Mouse (Mus musculus) heart, embryonic 15.5 days (tissue): Measurements from ENCODE around the gene Klhl29. TPM values are rescaled to one million over a fixed set of nuclear protein-coding genes. Genes with fewer than 3 reads are reported as not detected.
"Not testable (repeated sequence)": the region's sequence is repeated elsewhere in the genome, so short reads cannot be mapped to it uniquely, and the experiment has no call there.

Source experiments
- ATAC-seq: fragments of 200-750 bp; cut with Nextera tagmentation; replicated peaks from 2 replicates; pipeline ENCODE4 v1.8.0; 2017; ENCODE audit warnings: low read depth, moderate TSS enrichment; ENCODE audit not compliant: insufficient number of reproducible peaks, insufficient read depth, low FRiP score
- H3K27ac ChIP-seq: fragments of 300-500 bp; sonication (generic); 2 replicates; pipeline ENCODE4 v1.5.1; 2015; ENCODE audit warnings: mild to moderate bottlenecking, inconsistent platforms
- H3K27me3 ChIP-seq: fragments of 300-500 bp; sonication (generic); 2 replicates; pipeline ENCODE4 v1.6.1; 2015; ENCODE audit warnings: inconsistent platforms
- H3K36me3 ChIP-seq: fragments of 300-500 bp; sonication (generic); 2 replicates; pipeline ENCODE4 v1.6.1; 2015; ENCODE audit warnings: mild to moderate bottlenecking, inconsistent platforms
- H3K4me1 ChIP-seq: fragments of 300-500 bp; sonication (generic); replicated peaks from 2 replicates; pipeline ENCODE4 v1.6.1; 2015; ENCODE audit warnings: inconsistent platforms
- H3K4me2 ChIP-seq: fragments of 300-500 bp; sonication (generic); 2 replicates; pipeline ENCODE4 v1.6.1; 2015; ENCODE audit warnings: inconsistent platforms, mild to moderate bottlenecking, moderate library complexity
- H3K4me3 ChIP-seq: fragments of 300-500 bp; sonication (generic); 2 replicates; pipeline ENCODE4 v1.5.1; 2015; ENCODE audit warnings: mild to moderate bottlenecking, inconsistent platforms
- H3K9ac ChIP-seq: fragments of 300-500 bp; sonication (generic); 2 replicates; pipeline ENCODE4 v1.6.1; 2015; ENCODE audit warnings: mild to moderate bottlenecking, inconsistent platforms
- H3K9me3 ChIP-seq: fragments of 300-500 bp; sonication (generic); replicated peaks from 2 replicates; pipeline ENCODE4 v1.6.1; 2016; ENCODE audit warnings: inconsistent platforms
- WGBS: fragments of 180-500 bp; shearing (Covaris S2); methylation state at CpG from one replicate; pipeline ENCODE4 v1.1.7; 2015; ENCODE audit warnings: mixed read lengths; 5-methylcytosine and 5-hydroxymethylcytosine counted together
- polyA plus RNA-seq: library from polyadenylated mRNA; unstranded; fragments of >200 nt; fragmentation: Nextera tagmentation; extraction: Ambion mirVana; gene quantifications from 2 replicates; pipeline ENCODE4 v1.2.1, GENCODE M21; 2015

Gene Klhl29
- polyA plus RNA-seq, 1 experiment from 2014 or later: 0.21 TPM

GRCm38 (mm10) chr12:5352771-5353170, 22.7 kb downstream of the Klhl29 start:
- Histone ChIP-seq H3K4me1 (peaks cover 13% of the 10 kb centered on the region), H3K9me3 (no peaks in the 10 kb centered on the region), H3K27me3 (no peaks in the 10 kb centered on the region), H3K9ac (no peak overlapping the region), H3K27ac (no peak overlapping the region), H3K36me3 (no peaks in the 10 kb centered on the region), H3K4me2 (no peak overlapping the region), H3K4me3 (no peak overlapping the region)
- WGBS: 80% methylated on average over 8 of the region's 8 CpGs
- ATAC-seq: no peak

DNA sequence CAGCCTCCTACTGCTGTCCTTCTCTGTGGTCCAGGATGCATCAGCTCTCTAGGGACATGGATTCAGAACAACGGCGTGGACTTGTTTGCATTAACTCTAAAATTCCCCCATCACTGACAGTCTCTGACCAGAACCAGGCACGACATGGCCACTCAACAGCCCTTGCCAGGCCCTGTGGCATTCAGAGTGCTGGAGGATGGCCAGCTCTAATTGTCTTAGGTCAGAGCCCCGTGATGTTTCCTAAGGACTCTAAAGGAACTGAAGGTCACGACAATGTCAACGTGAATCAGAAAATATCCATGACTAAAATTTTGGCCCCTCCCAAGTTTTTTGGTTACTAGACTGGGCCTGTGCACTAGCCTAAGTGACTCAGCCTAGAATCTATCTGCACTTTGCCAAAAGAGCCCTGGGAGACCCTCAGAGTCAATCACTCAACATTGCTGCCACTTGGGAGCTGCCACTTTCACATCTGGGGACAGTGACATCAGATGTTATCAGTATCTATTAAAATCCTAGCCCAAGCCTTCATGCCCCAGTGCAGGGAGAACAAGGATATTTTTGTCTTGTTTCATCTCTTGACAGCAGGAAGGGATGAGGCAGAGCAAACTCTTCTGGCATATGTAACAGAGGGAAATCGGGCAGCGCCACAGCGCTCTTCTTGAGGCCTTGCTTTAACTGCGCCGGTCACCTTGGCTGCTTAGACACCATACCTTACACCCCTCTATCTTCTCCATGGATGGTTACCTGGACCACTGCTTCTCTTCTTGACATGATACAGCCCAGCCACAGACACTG, 24.8 kb downstream of the Klhl29 start:
- no peaks in the 10 kb centered on the region for H3K27me3 ChIP-seq
- WGBS: 64% methylated on average over 11 of the region's 11 CpGs
- H3K4me2 ChIP-seq: no peak overlapping the region
- no peak overlapping the region for H3K27ac ChIP-seq
- H3K9me3 ChIP-seq: no peaks in the 10 kb centered on the region
- H3K9ac ChIP-seq: no peak overlapping the region
- ATAC-seq: no peak; the same call in 1 of the 2 replicates
- H3K36me3 ChIP-seq: no peaks in the 10 kb centered on the region
- H3K4me3 ChIP-seq: no peak overlapping the region
- H3K4me1 ChIP-seq: peaks cover 17% of the 10 kb centered on the region

DNA sequence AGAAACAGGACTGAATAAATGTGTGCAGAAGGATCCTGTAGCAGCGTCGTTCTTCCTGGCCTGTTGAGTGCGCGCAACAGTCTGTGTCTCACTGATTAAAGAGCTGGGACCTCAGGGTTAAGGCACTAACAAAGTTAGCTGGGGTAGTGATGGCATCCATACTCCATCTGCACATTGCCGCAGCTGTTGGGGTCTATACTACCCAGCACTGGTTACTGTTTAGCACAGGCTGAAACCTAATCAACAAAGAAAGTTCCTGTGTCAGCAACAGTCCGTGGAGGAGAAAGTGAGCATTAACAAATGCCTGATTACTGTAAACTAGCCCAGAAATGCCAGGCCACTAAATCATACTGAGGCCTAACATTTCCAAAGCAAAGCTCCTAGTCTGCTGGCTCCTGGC, 30.4 kb downstream of the Klhl29 start:
- no peak for ATAC-seq
- H3K27ac ChIP-seq: no peak overlapping the region
- H3K9ac ChIP-seq: no peak overlapping the region
- H3K4me2 ChIP-seq: no peak overlapping the region
- 82% methylated on average over 6 of the region's 6 CpGs for WGBS
- H3K36me3 ChIP-seq: no peaks in the 10 kb centered on the region
- peaks cover 8% of the 10 kb centered on the region; the same call in 1 of the 2 replicates for H3K4me1 ChIP-seq
- H3K27me3 ChIP-seq: no peaks in the 10 kb centered on the region
- no peaks in the 10 kb centered on the region for H3K9me3 ChIP-seq
- no peak overlapping the region for H3K4me3 ChIP-seq

DNA sequence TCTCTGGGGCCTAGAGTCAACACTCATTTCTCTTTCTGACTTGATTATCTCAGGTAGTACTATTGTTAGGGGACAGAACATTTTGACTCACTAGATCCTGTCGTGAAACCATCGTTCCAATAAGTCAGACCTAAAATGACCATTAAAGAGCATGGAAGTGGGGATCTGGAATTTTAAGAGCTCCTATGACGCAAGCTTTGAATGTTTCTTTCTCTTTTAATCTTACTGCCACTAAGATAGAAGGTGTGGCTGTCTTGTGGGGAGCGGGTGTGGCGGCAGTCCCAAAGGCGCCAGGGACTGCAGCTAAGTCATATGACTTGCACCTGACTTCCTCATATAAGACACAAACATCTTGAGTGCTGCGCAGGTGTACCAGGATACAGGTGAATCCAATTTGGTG, 31.0 kb downstream of the Klhl29 start:
- ATAC-seq, H3K27me3 ChIP-seq, H3K4me1 ChIP-seq, H3K9me3 ChIP-seq, H3K4me3 ChIP-seq, H3K9ac ChIP-seq, H3K4me2 ChIP-seq, H3K36me3 ChIP-seq, H3K27ac ChIP-seq: not testable (repeated sequence)
- 87% methylated on average over 7 of the region's 7 CpGs for WGBS

- H3K4me1 ChIP-seq: peaks cover 2% of the 10 kb centered on the region; the same call in 1 of the 2 replicates
- no peak overlapping the region for H3K9ac ChIP-seq
- WGBS: 87% methylated on average over 6 of the region's 6 CpGs
- ATAC-seq: no peak
- no peaks in the 10 kb centered on the region for H3K36me3 ChIP-seq
- no peaks in the 10 kb centered on the region for H3K27me3 ChIP-seq
- no peak overlapping the region for H3K4me3 ChIP-seq
- no peak overlapping the region for H3K27ac ChIP-seq
- no peak overlapping the region for H3K4me2 ChIP-seq
- H3K9me3 ChIP-seq: no peaks in the 10 kb centered on the region
These were observed 35.3 kb downstream of the Klhl29 start for GRCm38 (mm10) chr12:5340151-5340603.

DNA sequence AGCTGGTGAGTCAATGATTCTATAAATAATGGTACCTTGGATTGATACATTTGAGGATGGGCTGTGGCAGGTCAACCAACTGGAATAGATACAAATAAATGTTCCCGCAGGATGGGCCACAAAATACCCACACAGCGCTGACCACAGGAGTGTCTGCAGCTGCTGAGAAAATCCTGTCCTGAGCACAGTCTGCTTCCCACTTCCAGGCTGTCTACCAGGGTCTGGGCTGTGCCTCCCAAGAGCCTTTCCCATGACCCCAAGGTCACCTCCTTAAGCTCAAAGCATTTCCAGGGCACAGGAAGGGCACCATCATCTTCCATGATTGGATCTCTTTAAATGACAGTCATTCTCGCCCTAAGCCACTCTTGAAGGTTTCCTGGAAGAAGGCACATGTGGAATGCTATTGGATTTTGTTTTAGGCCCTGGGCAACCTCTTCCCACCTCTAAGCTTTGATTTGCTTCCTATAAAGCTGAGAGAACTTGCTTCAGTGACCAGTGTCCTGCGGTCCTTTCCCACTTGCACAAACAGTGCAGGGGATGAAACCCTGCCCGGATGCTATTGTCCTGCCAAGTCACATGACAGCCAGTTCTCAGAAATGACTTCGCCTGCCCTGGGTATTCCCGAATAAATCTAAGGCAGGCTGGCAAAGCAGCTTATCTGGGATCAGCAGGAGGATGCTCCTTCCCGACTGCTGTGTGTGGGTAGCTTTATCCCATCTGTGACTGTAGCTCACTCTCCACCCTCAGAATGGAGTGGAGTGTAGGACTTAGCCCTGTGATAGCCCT, 38.4 kb downstream of the Klhl29 start:
- Histone ChIP-seq H3K9ac (no peak overlapping the region), H3K4me3 (no peak overlapping the region), H3K4me2 (no peak overlapping the region), H3K27ac (no peak overlapping the region), H3K27me3 (no peaks in the 10 kb centered on the region), H3K4me1 (peaks cover 2% of the 10 kb centered on the region; the same call in 1 of the 2 replicates), H3K9me3 (no peaks in the 10 kb centered on the region), H3K36me3 (no peaks in the 10 kb centered on the region)
- ATAC-seq: no peak
- WGBS: 58% methylated on average over 8 of the region's 8 CpGs

DNA sequence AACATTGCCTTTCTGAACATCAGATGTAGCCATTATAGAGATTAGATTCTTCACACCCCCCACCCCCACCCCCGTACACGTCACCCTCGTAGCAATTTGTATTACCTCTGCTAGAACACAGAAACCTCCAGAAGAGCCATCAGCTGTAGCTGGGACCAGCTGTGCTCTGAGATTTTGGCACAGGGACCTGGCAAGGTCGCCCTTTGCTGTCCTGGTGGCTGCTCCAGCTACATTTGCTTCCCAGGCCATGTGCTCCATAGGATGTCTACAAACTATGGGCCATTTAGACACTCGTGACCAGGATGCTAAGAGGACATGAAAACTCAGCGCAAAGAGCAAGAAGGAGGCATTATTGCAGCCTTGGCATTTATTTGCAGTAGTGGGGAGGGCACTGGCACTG, 39.2 kb downstream of the Klhl29 start:
- Histone ChIP-seq H3K4me3 (no peak overlapping the region), H3K27me3 (no peaks in the 10 kb centered on the region), H3K27ac (no peak overlapping the region), H3K9ac (no peak overlapping the region), H3K9me3 (no peaks in the 10 kb centered on the region), H3K4me2 (no peak overlapping the region), H3K36me3 (no peaks in the 10 kb centered on the region), H3K4me1 (peaks cover 2% of the 10 kb centered on the region; the same call in 1 of the 2 replicates)
- ATAC-seq: no peak
- 77% methylated on average over 6 of the region's 6 CpGs for WGBS

- Histone ChIP-seq H3K27ac (no peak overlapping the region), H3K4me2 (no peak overlapping the region), H3K36me3 (no peaks in the 10 kb centered on the region), H3K27me3 (no peaks in the 10 kb centered on the region), H3K4me1 (peaks cover 2% of the 10 kb centered on the region; the same call in 1 of the 2 replicates), H3K4me3 (no peak overlapping the region), H3K9ac (no peak overlapping the region), H3K9me3 (no peaks in the 10 kb centered on the region)
- ATAC-seq: no peak
- 43% methylated on average over 9 of the region's 9 CpGs for WGBS
These were observed 40.5 kb downstream of the Klhl29 start for GRCm38 (mm10) chr12:5334956-5335355.

- 70% methylated on average over 2 of the region's 2 CpGs for WGBS
- Histone ChIP-seq H3K36me3 (no peaks in the 10 kb centered on the region), H3K9ac (no peak overlapping the region), H3K4me3 (no peak overlapping the region), H3K27me3 (no peaks in the 10 kb centered on the region), H3K4me2 (no peak overlapping the region), H3K4me1 (peaks cover 2% of the 10 kb centered on the region; the same call in 1 of the 2 replicates), H3K27ac (no peak overlapping the region), H3K9me3 (no peaks in the 10 kb centered on the region)
- ATAC-seq: no peak
These were observed 41.3 kb downstream of the Klhl29 start for GRCm38 (mm10) chr12:5334175-5334574.

GRCm38 (mm10) chr12:5331810-5332484, 43.5 kb downstream of the Klhl29 start:
- no peak overlapping the region for H3K27ac ChIP-seq
- H3K27me3 ChIP-seq: no peaks in the 10 kb centered on the region
- no peaks in the 10 kb centered on the region for H3K36me3 ChIP-seq
- H3K4me3 ChIP-seq: no peak overlapping the region
- no peak for ATAC-seq
- H3K4me1 ChIP-seq: 0 out of 2 replicates have a peak, but pooled peaks cover 1% of the 10 kb centered on the region
- no peak overlapping the region for H3K4me2 ChIP-seq
- no peaks in the 10 kb centered on the region for H3K9me3 ChIP-seq
- H3K9ac ChIP-seq: no peak overlapping the region
- WGBS: 71% methylated on average over 13 of the region's 13 CpGs

GRCm38 (mm10) chr12:5330496-5331070, 44.9 kb downstream of the Klhl29 start:
- H3K27me3 ChIP-seq: no peaks in the 10 kb centered on the region
- no peak overlapping the region for H3K4me2 ChIP-seq
- H3K4me3 ChIP-seq: no peak overlapping the region
- H3K9me3 ChIP-seq: no peaks in the 10 kb centered on the region
- H3K27ac ChIP-seq: no peak overlapping the region
- H3K36me3 ChIP-seq: no peaks in the 10 kb centered on the region
- no peak overlapping the region for H3K9ac ChIP-seq
- whole genome bisulfite sequencing: 88% methylated on average over 6 of the region's 6 CpGs
- no peak for ATAC-seq
- H3K4me1 ChIP-seq: no peaks in the 10 kb centered on the region
